Mouse (Mus musculus) left cerebral cortex, adult 8-10 months (tissue): ENCODE data around the gene Lrrc8e. TPM values are rescaled to one million over a fixed set of nuclear protein-coding genes. Genes with fewer than 3 reads are reported as not detected.

Experiments used
- DNase-seq, 2 experiments: peaks; one replicate each; pipeline ENCODE4 v3.0.0; 2022; ENCODE audit warnings: low spot score in 2 of 2
- total RNA-seq, 4 experiments: library from RNA; stranded (reverse); gene quantifications; 2 replicates each; pipeline ENCODE4 v1.2.4; 2022

Lrrc8e gene
- total RNA-seq: under 1 TPM in 1 of 4 experiments, not detected in 3; 0.09 TPM

DNA sequence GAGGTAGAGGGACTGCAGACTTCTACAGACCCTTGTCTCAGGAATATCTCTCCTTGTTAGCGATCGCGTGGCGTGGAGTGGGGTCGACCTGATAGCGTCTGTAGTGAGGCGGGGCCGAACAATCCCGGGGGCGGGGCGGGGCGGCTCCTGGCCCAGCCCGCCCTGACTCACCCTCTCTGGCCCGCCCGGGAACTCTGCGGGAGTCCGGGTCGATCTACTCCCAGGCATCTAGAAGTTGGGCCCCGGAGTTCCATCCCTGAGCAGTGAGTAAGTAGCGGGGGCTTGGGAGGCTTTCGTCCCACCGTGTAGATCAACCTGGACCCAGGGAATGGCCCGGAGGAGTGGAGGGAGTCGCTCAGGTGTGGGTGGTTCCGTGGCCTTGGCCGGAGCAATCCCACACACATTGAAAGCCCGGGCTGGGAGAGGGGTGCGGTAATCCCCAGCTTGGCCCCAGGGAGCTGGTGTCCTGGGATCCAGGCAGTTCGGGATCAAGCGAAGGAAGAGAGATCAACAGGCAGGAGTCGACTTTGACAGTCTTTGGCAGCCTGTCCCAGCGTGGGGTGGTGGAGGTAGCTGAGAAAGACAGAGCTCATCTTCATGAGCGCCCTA, at the start of gene Lrrc8e:
Lrrc8e (plus strand) TSS at position 89 of the 609 bp plus-strand sequence.
- DNase-seq: no peak

DNA sequence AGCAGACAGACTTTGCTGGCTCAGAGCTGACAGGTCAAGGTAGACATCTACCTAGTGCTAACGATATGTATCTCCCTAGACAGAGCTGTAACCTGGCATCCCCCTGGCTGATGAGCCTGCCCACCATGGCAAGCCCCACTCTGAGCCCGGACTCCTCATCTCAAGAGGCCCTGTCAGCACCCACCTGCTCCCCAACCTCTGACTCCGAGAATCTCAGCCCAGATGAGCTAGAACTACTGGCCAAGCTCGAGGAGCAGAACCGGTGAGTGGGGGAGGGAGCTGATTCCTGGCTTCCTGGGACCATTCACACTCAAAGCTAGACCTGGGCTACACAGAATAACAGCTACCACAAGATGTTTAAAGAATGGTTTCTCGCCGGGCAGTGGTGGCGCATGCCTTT, 43.2 kb upstream of the Lrrc8e start:
- no peak for DNase-seq

DNA sequence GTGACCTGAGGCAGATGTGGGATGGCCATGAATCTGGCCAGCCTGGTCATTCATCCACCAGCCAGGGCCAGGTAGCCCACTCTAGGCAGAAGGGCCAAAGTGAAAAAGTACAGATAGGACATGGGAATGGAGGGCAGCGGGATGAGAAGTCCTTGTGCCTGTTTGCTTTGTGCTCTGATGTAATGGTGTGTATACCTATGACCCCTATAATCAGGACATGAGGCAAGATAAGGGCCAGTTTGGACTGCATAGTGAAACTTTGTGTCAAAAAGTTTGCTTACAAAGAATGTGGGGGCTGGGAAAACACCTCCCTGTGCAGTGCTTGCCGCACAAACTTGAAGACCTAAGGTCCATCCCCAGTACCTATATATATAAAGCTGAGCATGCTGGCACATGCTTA, 40.5 kb upstream of the Lrrc8e start:
- no peak for DNase-seq

GRCm38 (mm10) chr8:4188605-4189004, 38.0 kb upstream of the Lrrc8e start:
- DNase-seq: no peak

GRCm38 (mm10) chr8:4189031-4189722, 37.5 kb upstream of the Lrrc8e start:
- no peak for DNase-seq

DNA sequence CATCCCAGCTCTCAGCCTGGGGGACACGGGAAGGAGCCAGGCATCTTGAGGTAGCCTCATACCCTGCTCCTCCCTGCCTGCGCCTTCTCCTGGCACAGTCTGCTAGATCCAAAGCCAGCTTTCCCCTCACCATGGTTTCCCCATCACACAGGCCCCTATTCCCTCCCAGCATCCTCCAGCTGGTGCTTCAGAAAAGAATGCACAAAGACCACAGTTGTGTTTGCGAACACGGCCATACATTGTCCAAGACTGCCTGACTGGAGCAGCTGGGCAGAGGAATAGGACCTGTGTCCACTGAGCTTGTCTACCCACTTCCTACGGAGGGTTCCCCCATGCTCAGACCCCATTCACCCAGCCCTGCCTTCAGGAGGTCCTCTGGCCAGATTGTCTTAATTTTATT, 34.3 kb upstream of the Lrrc8e start:
- peak in 1 of 2 experiments; percentile 54 for DNase-seq

- peak; percentile 82 to 86 for DNase-seq
Observed at GRCm38 (mm10) chr8:4192807-4193587, 33.6 kb upstream of the Lrrc8e start.

DNA sequence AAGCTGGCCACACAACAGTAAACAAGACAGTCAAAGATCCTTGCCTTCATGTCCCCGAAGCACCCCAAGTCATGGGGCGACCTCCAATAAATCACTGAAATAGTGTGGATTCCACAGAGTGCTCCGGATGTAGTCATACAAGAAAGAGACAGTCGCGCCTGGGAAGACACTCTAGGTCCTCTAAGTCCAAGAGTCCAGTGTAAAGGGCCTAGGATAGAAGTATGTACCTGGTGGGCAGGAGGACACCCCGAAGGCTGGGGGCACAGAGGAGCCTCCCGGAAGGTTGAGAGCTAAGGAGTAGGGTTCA, 33.1 kb upstream of the Lrrc8e start:
- no peak for DNase-seq

GRCm38 (mm10) chr8:4201321-4201720, 25.3 kb upstream of the Lrrc8e start:
- no peak for DNase-seq

DNA sequence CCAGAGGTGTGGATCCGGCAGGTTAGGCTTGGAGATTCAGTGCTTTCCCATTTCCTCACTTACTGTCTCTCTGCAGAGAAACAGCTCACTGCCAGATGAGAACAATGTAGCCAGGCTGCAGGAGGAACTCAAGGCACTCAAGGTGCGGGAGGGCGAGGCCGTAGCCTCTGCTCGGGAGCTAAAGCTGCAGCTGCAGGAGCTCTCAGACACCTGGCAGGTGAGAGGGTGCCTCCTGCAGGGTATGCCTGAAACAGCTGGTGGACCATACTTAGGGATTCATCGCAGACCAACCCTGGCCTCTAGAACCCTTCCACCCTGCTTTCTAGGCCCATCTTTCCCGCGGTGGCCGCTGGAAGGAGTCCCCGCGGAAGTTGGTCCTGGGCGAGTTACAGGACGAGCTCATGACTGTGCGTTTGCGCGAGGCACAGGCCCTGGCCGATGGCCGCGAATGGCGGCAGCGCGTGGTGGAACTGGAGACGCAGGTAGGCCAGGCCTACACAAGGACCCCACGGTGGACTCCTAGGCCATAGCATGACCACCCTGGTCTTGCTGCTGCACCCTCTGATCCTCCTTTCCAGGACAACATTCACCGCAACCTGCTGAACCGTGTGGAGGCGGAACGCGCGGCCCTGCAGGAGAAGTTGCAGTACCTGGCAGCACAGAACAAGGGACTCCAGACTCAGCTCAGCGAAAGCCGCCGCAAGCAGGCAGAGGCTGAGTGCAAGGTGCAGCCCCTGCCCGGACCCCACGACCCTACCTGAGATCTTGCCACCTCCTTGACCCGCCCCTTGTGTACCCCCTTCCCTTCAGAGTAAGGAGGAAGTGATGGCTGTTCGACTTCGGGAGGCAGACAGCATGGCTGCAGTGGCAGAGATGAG, 21.1 kb upstream of the Lrrc8e start:
- no peak for DNase-seq

GRCm38 (mm10) chr8:4206182-4207015, 20.2 kb upstream of the Lrrc8e start:
- peak; percentile 32 to 54 for DNase-seq

DNA sequence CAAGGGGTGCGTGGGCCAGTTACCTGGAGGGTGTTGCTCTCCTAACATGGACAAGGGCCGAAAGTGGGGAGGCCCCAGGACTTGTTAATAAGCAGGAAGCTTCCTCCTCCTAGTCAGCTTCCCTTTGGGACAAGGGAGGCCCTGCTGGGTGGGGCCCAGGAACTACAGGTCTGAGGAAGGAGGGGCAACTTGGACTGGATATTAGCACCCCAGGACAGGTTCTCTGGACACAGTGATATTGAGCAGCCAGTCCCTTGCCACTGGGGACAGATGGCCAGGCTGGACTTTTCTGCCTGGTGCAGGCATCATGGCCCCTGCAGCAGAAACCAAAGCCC, 19.6 kb upstream of the Lrrc8e start:
- no peak for DNase-seq

DNA sequence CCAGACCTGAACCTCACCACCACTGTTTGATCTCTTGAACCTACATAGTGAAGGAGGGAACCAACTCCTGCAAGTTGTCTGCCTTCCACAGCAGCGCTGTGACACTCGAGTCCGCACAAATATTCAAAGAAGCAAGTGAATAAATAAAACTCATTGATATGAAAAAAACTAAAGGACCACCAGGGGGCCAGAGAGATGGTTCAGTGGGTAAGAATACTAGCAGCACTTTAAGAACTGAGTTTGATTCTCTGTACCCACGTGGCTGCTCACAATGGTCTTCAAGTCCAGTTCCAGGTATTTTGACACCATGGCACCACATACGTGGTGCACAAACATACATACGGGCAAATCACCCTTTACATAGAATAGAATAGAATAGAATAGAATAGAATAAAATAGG, 15.5 kb upstream of the Lrrc8e start:
- DNase-seq: no peak

DNA sequence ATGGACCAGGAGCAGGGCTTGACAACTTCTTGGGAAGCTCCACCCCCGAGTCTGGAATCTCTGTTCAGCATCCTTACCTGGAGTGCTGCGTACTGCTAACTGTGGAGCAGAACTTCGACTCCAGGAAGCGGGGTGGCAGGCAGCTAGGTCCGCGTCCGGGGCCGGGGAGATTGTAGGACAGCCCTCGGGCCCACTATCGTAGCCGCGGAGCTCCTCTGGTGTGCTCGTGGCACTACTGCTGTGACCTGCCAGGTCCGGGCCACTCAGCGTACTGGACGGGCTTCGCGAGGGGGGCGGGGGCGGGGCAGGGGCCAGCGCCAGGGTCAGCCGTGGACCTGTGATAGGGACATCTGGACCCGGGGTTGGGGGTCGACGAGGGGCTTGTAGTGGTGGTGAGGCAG, 13.8 kb upstream of the Lrrc8e start:
- no peak for DNase-seq

GRCm38 (mm10) chr8:4213210-4214005, 13.2 kb upstream of the Lrrc8e start:
- no peak for DNase-seq

DNA sequence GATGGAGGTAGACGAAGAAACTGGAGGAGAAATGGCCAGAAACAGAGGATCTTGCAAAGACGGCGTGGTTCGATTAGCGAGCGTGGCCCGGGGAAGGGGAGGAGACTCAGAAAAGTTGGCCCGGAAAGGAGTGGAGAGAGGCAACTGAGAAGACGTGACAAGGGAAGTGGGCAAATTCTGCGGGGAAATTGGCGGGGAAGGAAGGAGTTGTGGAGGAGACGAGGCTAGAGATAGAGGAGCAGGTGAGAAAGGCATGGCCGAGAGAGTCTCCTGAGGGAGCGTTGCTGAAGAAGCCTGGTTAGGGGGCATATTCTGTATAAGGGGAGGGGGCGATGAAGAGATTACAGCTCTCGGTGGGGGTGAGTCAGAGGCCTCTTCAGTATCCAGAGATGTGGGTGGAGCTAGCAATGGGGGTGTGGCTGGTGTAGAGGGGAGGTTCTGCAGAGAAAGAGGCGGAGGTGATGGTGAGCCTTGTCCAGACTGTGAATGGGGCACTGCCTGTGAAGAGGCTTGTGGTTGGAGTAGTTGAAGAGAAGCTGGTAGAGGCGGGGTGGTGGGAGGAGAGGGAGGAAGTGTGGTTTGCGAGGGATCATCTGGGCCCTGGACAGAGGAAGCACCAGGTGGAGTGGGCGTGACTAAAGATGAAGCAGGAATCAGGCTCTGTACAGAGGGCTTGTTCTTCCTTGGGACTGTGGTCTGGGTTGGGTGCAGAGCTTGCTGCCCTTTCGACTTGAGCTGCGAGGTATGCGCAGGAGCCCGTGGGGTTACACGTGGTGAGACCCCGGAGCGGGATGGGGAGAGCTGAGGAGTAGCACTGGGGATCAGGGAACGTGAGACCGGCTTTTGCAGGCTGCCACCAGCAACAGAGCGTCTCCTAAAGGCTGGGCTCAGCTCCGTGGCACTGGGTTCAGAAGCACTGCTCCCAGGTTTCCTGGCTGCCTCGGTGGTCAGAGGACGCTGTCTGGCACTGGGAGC, 12.3 kb upstream of the Lrrc8e start:
- DNase-seq: peak in 1 of 2 experiments; percentile 47

DNA sequence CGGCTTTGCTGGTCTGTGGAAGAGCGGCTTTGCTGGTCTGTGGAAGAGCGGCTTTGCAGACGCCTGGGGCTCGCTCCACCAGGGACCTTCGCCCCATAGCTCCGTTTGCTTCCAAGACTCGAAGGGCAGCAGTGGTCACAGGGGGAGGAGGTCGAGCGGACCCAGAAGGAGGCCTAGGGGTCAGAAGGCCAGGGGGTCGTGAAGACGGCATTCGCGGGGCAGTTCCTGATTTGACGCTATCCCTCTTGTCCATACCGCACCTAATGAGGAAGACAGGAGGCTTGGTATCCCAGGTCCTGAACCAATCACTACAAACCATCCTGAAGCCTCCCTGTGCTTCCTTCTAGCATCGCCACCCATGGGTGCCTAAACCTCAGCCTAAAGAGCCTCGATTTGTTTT, 10.3 kb upstream of the Lrrc8e start:
- DNase-seq: no peak

GRCm38 (mm10) chr8:4216791-4217621, 9.6 kb upstream of the Lrrc8e start, which contains the start of gene Prr36:
Gene Prr36 (minus strand): TSS chr8:4217459.
- DNase-seq: peak in 1 of 2 experiments; percentile 62
